Mouse (Mus musculus) forebrain, embryonic 11.5 days (tissue): ENCODE measurements around the gene Mbtd1. TPM values are rescaled to one million over a fixed set of nuclear protein-coding genes. Genes with fewer than 3 reads are reported as not detected.
A peak's percentile ranks its signal among the peaks of the same experiment; 100 is the strongest.

Source experiments
- ATAC-seq: fragments of 200-750 bp; cut with Nextera tagmentation; replicated peaks from 2 replicates; pipeline ENCODE4 v1.8.0; 2017; ENCODE audit warnings: moderate TSS enrichment; ENCODE audit not compliant: low FRiP score
- DNase-seq: peaks from one replicate; pipeline ENCODE4 v3.0.0-alpha.2; 2017; ENCODE audit warnings: low spot score
- H3K27ac ChIP-seq: fragments of 300-500 bp; sonication (generic); 2 replicates; pipeline ENCODE4 v1.5.1; 2014; ENCODE audit warnings: low read depth, low read length
- H3K27me3 ChIP-seq: fragments of 300-500 bp; sonication (generic); 2 replicates; pipeline ENCODE4 v1.6.1; 2014; ENCODE audit warnings: mild to moderate bottlenecking, low read length, mixed read lengths; ENCODE audit not compliant: control insufficient read depth, insufficient read depth
- H3K36me3 ChIP-seq: fragments of 300-500 bp; sonication (generic); 2 replicates; pipeline ENCODE4 v1.6.1; 2014; ENCODE audit warnings: mild to moderate bottlenecking, low read length, moderate library complexity, mixed read lengths; ENCODE audit not compliant: control insufficient read depth, insufficient read depth
- H3K4me1 ChIP-seq: fragments of 300-500 bp; sonication (generic); replicated peaks from 2 replicates; pipeline ENCODE4 v1.6.1; 2014; ENCODE audit warnings: low read length, mixed read lengths; ENCODE audit not compliant: control insufficient read depth, insufficient read depth
- H3K4me2 ChIP-seq: fragments of 300-500 bp; sonication (generic); 2 replicates; pipeline ENCODE4 v1.6.1; 2014; ENCODE audit warnings: low read depth, mild to moderate bottlenecking, low read length, moderate library complexity, mixed read lengths; ENCODE audit not compliant: severe bottlenecking
- H3K4me3 ChIP-seq: fragments of 300-500 bp; sonication (generic); 2 replicates; pipeline ENCODE4 v1.5.1; 2014; ENCODE audit warnings: low read depth, low read length
- H3K9ac ChIP-seq: fragments of 300-500 bp; sonication (generic); 2 replicates; pipeline ENCODE4 v1.6.1; 2014; ENCODE audit warnings: low read length
- H3K9me3 ChIP-seq: fragments of 300-500 bp; sonication (generic); 2 replicates; pipeline ENCODE4 v1.6.1; 2016; ENCODE audit warnings: low read length, mixed read lengths; ENCODE audit not compliant: control insufficient read depth
- WGBS: fragments of 180-500 bp; shearing (Covaris S2); extraction: QIAGEN DNeasy Blood & Tissue Kit; methylation state at CpG from one replicate; pipeline ENCODE4 v1.1.7; 2014; 5-methylcytosine and 5-hydroxymethylcytosine counted together
- polyA plus RNA-seq: library from polyadenylated mRNA; unstranded; fragments of >200 nt; fragmentation: Nextera tagmentation; extraction: Ambion mirVana; gene quantifications from 2 replicates; pipeline ENCODE4 v1.2.1, GENCODE M21; 2014

The Mbtd1 gene
- polyA plus RNA-seq, 1 experiment from 2014 or later, result 37.2 TPM

DNA sequence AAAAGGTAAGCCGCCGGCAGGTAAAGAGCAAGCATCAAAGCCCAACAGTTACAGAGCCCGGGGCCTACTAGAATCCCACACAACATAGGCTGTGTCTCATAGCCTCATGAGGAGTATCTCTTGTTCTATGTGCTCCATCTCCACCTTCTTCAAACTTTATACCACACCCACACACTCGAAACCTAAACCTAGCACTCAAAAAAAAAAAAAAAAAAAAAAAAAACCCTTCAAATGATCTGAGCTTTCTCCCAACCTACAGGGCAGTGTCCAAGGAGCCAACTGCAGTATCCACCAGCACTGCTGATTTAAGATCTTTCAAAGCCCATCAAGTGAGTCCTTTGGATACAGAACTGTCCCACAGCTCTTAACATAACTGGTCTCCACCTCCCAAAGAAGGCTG, 1.6 kb upstream of the Mbtd1 start:
- H3K27ac ChIP-seq, result no peak overlapping the region
- peak overlapping the region; percentile 94; the same call in 1 of the 2 replicates for H3K9ac ChIP-seq
- 90% methylated on average over 4 of the region's 4 CpGs for WGBS

DNA sequence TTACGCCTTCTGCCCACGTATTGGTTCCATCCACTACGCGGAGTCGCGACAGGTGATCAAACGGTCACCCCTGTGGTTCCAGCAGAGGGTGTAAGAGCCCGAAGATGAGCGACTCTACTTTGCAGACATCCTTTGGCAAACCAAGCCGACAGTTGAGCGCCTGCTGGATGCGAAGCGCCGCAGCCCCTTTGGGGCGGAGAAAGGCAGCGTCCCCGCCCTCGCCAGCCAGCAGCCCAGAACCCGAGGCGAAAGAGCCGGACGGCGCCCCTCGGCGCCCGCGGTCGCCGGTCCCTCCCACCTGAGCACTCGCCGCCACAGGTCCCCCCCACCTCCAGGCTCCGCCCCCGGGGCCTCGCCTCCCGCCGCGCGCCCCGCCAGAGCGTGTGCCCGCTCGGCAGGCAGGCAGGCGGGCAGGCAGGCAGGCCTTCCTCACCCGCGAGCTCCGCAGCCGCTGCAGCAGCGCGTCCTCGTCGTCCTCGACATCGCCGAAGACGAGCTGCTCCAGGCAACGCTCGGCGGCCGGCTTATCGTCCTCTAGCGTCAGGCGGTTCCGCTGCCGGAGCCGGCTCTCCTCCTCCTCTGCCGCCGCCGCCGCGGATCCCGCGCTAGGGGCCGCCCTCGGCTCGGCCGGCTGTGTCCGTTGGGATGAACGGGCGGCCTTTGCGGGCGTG, 616 bp upstream of the Mbtd1 start:
- DNase-seq, result peak; percentile 85
- Histone ChIP-seq H3K9ac (peak overlapping the region; percentile 94), H3K27me3 (no peaks in the 10 kb centered on the region), H3K4me2 (peak overlapping the region; percentile 84), H3K4me3 (peak overlapping the region; percentile 96), H3K27ac (peak overlapping the region; percentile 89), H3K36me3 (no peaks in the 10 kb centered on the region; the same call in 1 of the 2 replicates), H3K9me3 (no peaks in the 10 kb centered on the region), H3K4me1 (peaks cover 7% of the 10 kb centered on the region)
- under 1% methylated on average over 75 of the region's 81 CpGs for WGBS
- ATAC-seq, result peak; percentile 37

More for the DNA sequence above, 1.6 kb upstream of the Mbtd1 start:
- no peaks in the 10 kb centered on the region; the same call in 1 of the 2 replicates for H3K36me3 ChIP-seq
- H3K27me3 ChIP-seq, result no peaks in the 10 kb centered on the region
- peak overlapping the region; percentile 84 for H3K4me2 ChIP-seq
- H3K4me3 ChIP-seq, result peak overlapping the region; percentile 96
- DNase-seq, result no peak
- peaks cover 7% of the 10 kb centered on the region for H3K4me1 ChIP-seq
- no peaks in the 10 kb centered on the region for H3K9me3 ChIP-seq
- no peak for ATAC-seq

DNA sequence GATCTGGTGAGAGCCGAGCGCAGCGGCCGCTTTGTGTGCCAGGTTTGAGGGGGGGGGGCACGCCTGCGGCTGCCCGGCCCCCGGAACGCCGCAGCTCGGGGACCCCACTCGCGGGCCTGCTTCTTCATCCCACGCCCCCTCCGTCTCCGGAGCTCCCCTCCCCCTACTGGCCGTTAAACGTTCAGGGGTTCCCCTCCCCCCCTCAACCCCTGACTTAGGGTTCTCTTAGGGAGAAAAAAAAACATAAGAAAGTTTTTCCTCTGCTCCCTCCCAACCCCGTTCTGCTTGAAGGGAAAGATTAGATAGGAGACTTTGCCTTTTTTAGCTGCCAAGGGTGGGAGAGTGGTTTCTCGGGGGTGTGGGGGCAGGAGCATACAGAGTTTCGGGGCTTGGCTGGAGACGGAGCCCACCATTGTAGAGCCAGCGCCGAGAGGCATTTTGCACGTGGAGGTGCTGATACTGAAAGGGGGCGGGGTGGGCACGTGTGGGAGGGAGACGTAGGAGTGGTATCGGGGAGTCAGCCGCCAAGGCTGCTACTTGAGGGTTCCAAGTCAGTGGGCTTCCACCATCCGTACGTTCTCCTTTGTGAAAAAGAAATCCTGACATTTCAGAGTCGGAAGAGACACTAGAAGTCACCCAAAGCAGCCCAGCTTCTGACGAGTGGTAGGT, 893 bp downstream of the Mbtd1 start:
- WGBS, result under 1% methylated on average over 34 of the region's 34 CpGs
- Histone ChIP-seq H3K27me3 (no peaks in the 10 kb centered on the region), H3K9me3 (no peaks in the 10 kb centered on the region), H3K9ac (peak overlapping the region; percentile 94), H3K4me3 (peak overlapping the region; percentile 96), H3K36me3 (no peaks in the 10 kb centered on the region), H3K4me2 (peak overlapping the region; percentile 84), H3K4me1 (peaks cover 7% of the 10 kb centered on the region), H3K27ac (peak overlapping the region; percentile 89)
- DNase-seq (peak; percentile 72), ATAC-seq (no peak)

DNA sequence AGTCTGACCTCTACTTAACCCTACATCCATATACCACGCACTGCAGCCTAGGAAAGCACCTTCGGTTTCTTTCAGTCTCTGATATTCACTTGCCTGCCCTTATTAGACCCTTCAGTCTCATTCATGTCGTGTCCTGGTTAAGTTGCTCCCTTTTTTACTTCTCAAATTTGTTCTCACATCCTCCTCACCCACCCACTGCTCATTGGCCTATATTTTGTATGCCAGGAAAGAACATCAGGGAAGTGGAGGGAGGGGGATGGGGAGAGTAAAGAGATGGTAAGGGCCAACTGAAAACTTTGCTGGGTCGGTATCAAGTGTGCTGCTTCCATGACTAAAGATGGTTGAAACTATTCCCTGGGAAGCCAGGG, 1.4 kb downstream of the Mbtd1 start:
- Histone ChIP-seq H3K4me3 (peak overlapping the region; percentile 96), H3K27me3 (no peaks in the 10 kb centered on the region), H3K4me2 (peak overlapping the region; percentile 84), H3K9ac (peak overlapping the region; percentile 94), H3K4me1 (peaks cover 7% of the 10 kb centered on the region), H3K9me3 (no peaks in the 10 kb centered on the region), H3K36me3 (no peaks in the 10 kb centered on the region), H3K27ac (no peak overlapping the region)
- ATAC-seq, result no peak
- 8% methylated on average over 4 of the region's 4 CpGs for WGBS
- DNase-seq, result no peak

DNA sequence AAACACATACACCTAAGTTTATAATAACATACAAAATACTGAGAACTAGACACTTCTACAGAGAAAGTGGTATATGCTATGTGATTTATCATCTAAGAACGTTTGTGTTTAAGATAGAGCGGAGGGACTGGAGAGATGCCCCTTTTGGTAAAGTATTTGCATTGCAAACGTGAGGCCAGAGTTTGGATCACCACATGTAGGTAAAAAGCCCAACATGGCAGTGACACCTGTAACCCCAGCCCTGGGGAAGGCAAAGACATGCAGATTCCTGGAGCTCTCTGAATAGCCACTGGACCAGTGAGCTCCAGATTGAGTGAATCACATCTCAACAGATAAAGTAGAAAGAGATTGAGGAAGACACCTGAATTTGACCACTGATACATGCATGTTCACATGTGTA, 12.1 kb downstream of the Mbtd1 start:
- Histone ChIP-seq H3K27me3 (no peaks in the 10 kb centered on the region), H3K27ac (no peak overlapping the region), H3K36me3 (no peaks in the 10 kb centered on the region; the same call in 1 of the 2 replicates), H3K9ac (no peak overlapping the region), H3K4me2 (no peak overlapping the region), H3K4me1 (no peaks in the 10 kb centered on the region), H3K9me3 (no peaks in the 10 kb centered on the region), H3K4me3 (no peak overlapping the region)
- ATAC-seq (no peak), DNase-seq (no peak)
- WGBS, result 85% methylated on average over 3 of the region's 3 CpGs

DNA sequence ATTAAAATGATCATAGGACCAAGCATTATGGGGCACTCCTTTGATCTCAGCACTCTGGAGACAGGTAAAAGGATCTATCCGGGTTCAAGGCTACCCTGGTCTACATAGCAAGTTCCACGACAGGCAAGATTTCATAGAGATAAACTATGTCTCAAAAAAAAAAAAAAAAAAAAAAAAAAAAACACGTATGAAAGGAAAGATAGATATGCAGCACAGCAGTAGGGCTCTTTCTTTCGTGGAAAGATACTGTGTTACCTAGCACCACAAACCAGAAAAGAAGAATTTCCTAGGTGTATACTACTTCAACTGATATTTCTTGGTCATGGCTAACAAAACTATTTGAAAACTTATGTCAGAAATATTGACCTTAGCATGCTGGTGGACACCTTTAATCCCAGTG, 21.2 kb downstream of the Mbtd1 start:
- no peak for ATAC-seq
- H3K4me3 ChIP-seq, result no peak overlapping the region
- no peak overlapping the region for H3K4me2 ChIP-seq
- H3K9ac ChIP-seq, result no peak overlapping the region
- H3K27me3 ChIP-seq, result no peaks in the 10 kb centered on the region
- WGBS, result 88% methylated on average over 4 of the region's 4 CpGs
- H3K27ac ChIP-seq, result no peak overlapping the region
- no peaks in the 10 kb centered on the region for H3K9me3 ChIP-seq
- H3K4me1 ChIP-seq, result no peaks in the 10 kb centered on the region
- peaks cover 4% of the 10 kb centered on the region; the same call in 1 of the 2 replicates for H3K36me3 ChIP-seq
- DNase-seq, result no peak

DNA sequence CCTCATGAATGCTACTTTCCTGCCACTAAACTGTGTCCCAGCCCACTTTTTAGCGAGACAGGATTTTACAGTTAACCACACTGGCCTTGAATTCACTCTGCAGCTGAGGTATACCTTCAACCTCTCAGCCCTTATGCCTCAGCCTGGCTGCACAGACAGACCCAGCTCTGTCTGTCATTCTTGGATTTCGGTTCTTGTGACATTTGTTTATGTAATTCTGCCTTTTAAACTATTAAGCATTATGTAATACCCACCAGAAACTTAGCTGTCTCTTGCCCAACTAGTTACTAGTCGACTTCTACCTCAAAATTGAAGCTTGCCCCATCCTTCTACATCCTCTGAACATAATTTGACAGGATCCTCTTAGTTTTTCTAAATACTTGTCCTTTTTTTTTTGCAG, 22.2 kb downstream of the Mbtd1 start:
- WGBS, result 89% methylated on average over 3 of the region's 3 CpGs
- no peak overlapping the region for H3K9ac ChIP-seq
- H3K4me3 ChIP-seq, result no peak overlapping the region
- no peak for DNase-seq
- H3K27ac ChIP-seq, result no peak overlapping the region
- H3K9me3 ChIP-seq, result no peaks in the 10 kb centered on the region
- H3K36me3 ChIP-seq, result peaks cover 4% of the 10 kb centered on the region; the same call in 1 of the 2 replicates
- H3K4me1 ChIP-seq, result no peaks in the 10 kb centered on the region
- no peaks in the 10 kb centered on the region for H3K27me3 ChIP-seq
- ATAC-seq, result no peak
- H3K4me2 ChIP-seq, result no peak overlapping the region

DNA sequence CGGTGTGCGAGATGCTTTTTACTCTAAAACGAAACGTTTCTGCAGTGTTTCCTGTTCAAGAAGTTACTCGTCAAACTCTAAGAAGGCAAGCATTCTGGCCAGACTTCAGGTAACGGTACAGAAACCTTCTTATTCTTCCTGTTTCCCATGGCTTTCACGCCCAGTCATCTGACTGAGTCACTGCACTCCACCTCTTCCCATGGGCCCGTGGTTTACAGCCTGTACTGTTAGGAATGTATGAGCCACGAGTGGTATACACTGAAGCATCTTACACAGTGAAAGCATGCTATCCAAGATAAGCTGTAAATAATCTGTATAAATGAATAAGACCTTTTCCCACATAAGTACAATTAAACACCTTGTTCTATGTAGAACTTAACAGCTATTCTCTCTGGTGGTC, 23.2 kb downstream of the Mbtd1 start:
- no peak overlapping the region for H3K4me3 ChIP-seq
- ATAC-seq (no peak), DNase-seq (no peak)
- H3K9me3 ChIP-seq, result no peaks in the 10 kb centered on the region
- no peaks in the 10 kb centered on the region for H3K27me3 ChIP-seq
- H3K9ac ChIP-seq, result no peak overlapping the region
- H3K36me3 ChIP-seq, result peaks cover 4% of the 10 kb centered on the region; the same call in 1 of the 2 replicates
- no peak overlapping the region for H3K4me2 ChIP-seq
- H3K4me1 ChIP-seq, result no peaks in the 10 kb centered on the region
- 87% methylated on average over 9 of the region's 9 CpGs for WGBS
- no peak overlapping the region for H3K27ac ChIP-seq
